Mouse (Mus musculus): Measurements from ENCODE around the gene Syt17. TPM values are rescaled to one million over a fixed set of nuclear protein-coding genes. Genes with fewer than 3 reads are reported as not detected.

Syt17 gene
- 5.5 TPM in 2 replicates for polyA plus RNA-seq (2016; fragmentation: Nextera tagmentation; extraction: Ambion mirVana)

GRCm38 (mm10) chr7:118448134-118448967 is at the start of gene Syt17:
Gene Syt17, minus strand, starts transcription at chr7:118448222.
- Histone ChIP-seq H3K36me3 (no peaks in the 10 kb centered on the region), H3K27me3 (peaks cover 24% of the 10 kb centered on the region), H3K9ac (replicated peaks) (peak within 1 kb of the TSS; percentile 55), H3K4me3 (peak within 1 kb of the TSS; percentile 59), H3K4me1 (peaks cover 21% of the 10 kb centered on the region), H3K4me2 (replicated peaks) (peak within 1 kb of the TSS; percentile 71), H3K9me3 (no peaks in the 10 kb centered on the region), H3K27ac (replicated peaks) (no peak within 1 kb of the TSS)
- peak; percentile 57 for ATAC-seq (ENCODE audit: low FRiP score, low read depth)
- WGBS: under 1% methylated on average over 58 of the region's 58 CpGs

- Histone ChIP-seq H3K36me3 (no peaks in the 10 kb centered on the region), H3K4me3 (no peak overlapping the region), H3K27me3 (peaks cover 40% of the 10 kb centered on the region), H3K9ac (replicated peaks) (no peak overlapping the region), H3K9me3 (0 out of 2 replicates have a peak, but pooled peaks cover 5% of the 10 kb centered on the region), H3K4me1 (peaks cover 17% of the 10 kb centered on the region), H3K27ac (replicated peaks) (no peak overlapping the region), H3K4me2 (replicated peaks) (no peak overlapping the region)
- no peak for ATAC-seq (ENCODE audit: low FRiP score, low read depth)
- WGBS: 80% methylated on average over 4 of the region's 4 CpGs
Observed at GRCm38 (mm10) chr7:118494892-118495579, 47.0 kb upstream of the Syt17 start.

GRCm38 (mm10) chr7:118493892-118494291 is 45.9 kb upstream of the Syt17 start:
- no peaks in the 10 kb centered on the region for H3K36me3 ChIP-seq

GRCm38 (mm10) chr7:118491431-118492147 is 43.6 kb upstream of the Syt17 start, which contains the start of gene Itpripl2:
Gene Itpripl2, minus strand, starts transcription at chr7:118491975.
- Histone ChIP-seq H3K4me2 (replicated peaks) (peak within 1 kb of the TSS; percentile 74), H3K36me3 (no peaks in the 10 kb centered on the region), H3K27me3 (peaks cover 64% of the 10 kb centered on the region), H3K4me3 (peak within 1 kb of the TSS; percentile 60), H3K27ac (replicated peaks) (no peak within 1 kb of the TSS), H3K9ac (replicated peaks) (peak within 1 kb of the TSS; percentile 61), H3K4me1 (peaks cover 24% of the 10 kb centered on the region), H3K9me3 (no peaks in the 10 kb centered on the region)
- under 1% methylated on average over 55 of the region's 55 CpGs for WGBS
- peak; percentile 88 for ATAC-seq (ENCODE audit: low FRiP score, low read depth)

More at GRCm38 (mm10) chr7:118493892-118494291, 45.9 kb upstream of the Syt17 start:
- Histone ChIP-seq H3K27ac (replicated peaks) (no peak overlapping the region), H3K27me3 (peaks cover 51% of the 10 kb centered on the region), H3K4me1 (peaks cover 19% of the 10 kb centered on the region), H3K4me3 (no peak overlapping the region), H3K9ac (replicated peaks) (no peak overlapping the region), H3K4me2 (replicated peaks) (no peak overlapping the region), H3K9me3 (0 out of 2 replicates have a peak, but pooled peaks cover 5% of the 10 kb centered on the region)
- 94% methylated on average over 9 of the region's 9 CpGs for WGBS
- no peak for ATAC-seq (ENCODE audit: low FRiP score, low read depth)

- Histone ChIP-seq H3K27me3 (peaks cover 64% of the 10 kb centered on the region), H3K9me3 (no peaks in the 10 kb centered on the region)
- ATAC-seq (ENCODE audit: low FRiP score, low read depth): no peak; the same call in 1 of the 2 replicates
Observed at GRCm38 (mm10) chr7:118490666-118491430, 42.8 kb upstream of the Syt17 start.

GRCm38 (mm10) chr7:118489706-118490665 is 42.0 kb upstream of the Syt17 start:
- 13% methylated on average over 55 of the region's 57 CpGs for WGBS
- Histone ChIP-seq H3K36me3 (no peaks in the 10 kb centered on the region), H3K4me2 (replicated peaks) (peak overlapping the region; percentile 74), H3K9me3 (no peaks in the 10 kb centered on the region), H3K27me3 (peaks cover 60% of the 10 kb centered on the region), H3K4me1 (peaks cover 24% of the 10 kb centered on the region), H3K4me3 (peak overlapping the region; percentile 60; the same call in 1 of the 2 replicates), H3K9ac (replicated peaks) (no peak overlapping the region), H3K27ac (replicated peaks) (no peak overlapping the region)
- ATAC-seq (ENCODE audit: low FRiP score, low read depth): no peak

More at GRCm38 (mm10) chr7:118490666-118491430, 42.8 kb upstream of the Syt17 start:
- WGBS: 3% methylated on average over 67 of the region's 67 CpGs
- Histone ChIP-seq H3K36me3 (no peaks in the 10 kb centered on the region), H3K4me2 (replicated peaks) (peak overlapping the region; percentile 74), H3K4me3 (peak overlapping the region; percentile 60), H3K27ac (replicated peaks) (no peak overlapping the region), H3K4me1 (peaks cover 24% of the 10 kb centered on the region), H3K9ac (replicated peaks) (peak overlapping the region; percentile 61)

GRCm38 (mm10) chr7:118488060-118488664 is 40.1 kb upstream of the Syt17 start:
- Histone ChIP-seq H3K36me3 (no peaks in the 10 kb centered on the region), H3K27ac (replicated peaks) (no peak overlapping the region), H3K9me3 (no peaks in the 10 kb centered on the region), H3K9ac (replicated peaks) (no peak overlapping the region), H3K4me2 (replicated peaks) (no peak overlapping the region), H3K4me1 (peaks cover 24% of the 10 kb centered on the region), H3K4me3 (no peak overlapping the region), H3K27me3 (peaks cover 55% of the 10 kb centered on the region)
- WGBS: 26% methylated on average over 8 of the region's 8 CpGs
- no peak for ATAC-seq (ENCODE audit: low FRiP score, low read depth)

GRCm38 (mm10) chr7:118486917-118487316 is 38.9 kb upstream of the Syt17 start:
- peaks cover 42% of the 10 kb centered on the region for H3K27me3 ChIP-seq
- no peak for ATAC-seq (ENCODE audit: low FRiP score, low read depth)
- H3K4me2 ChIP-seq (replicated peaks): no peak overlapping the region
- WGBS: 62% methylated on average over 5 of the region's 5 CpGs
- H3K27ac ChIP-seq (replicated peaks): no peak overlapping the region
- no peak overlapping the region for H3K9ac ChIP-seq (replicated peaks)
- H3K4me1 ChIP-seq: peaks cover 24% of the 10 kb centered on the region
- H3K36me3 ChIP-seq: no peaks in the 10 kb centered on the region
- H3K4me3 ChIP-seq: no peak overlapping the region
- H3K9me3 ChIP-seq: no peaks in the 10 kb centered on the region

GRCm38 (mm10) chr7:118483996-118484395 is 36.0 kb upstream of the Syt17 start:
- no peak overlapping the region for H3K4me2 ChIP-seq (replicated peaks)
- no peaks in the 10 kb centered on the region for H3K36me3 ChIP-seq
- no peak overlapping the region for H3K9ac ChIP-seq (replicated peaks)
- 86% methylated on average over 1 of the region's 1 CpGs for WGBS
- H3K4me3 ChIP-seq: no peak overlapping the region
- peaks cover 13% of the 10 kb centered on the region for H3K27me3 ChIP-seq
- no peak overlapping the region for H3K27ac ChIP-seq (replicated peaks)
- H3K4me1 ChIP-seq: peaks cover 5% of the 10 kb centered on the region; the same call in 1 of the 2 replicates
- ATAC-seq (ENCODE audit: low FRiP score, low read depth): no peak
- H3K9me3 ChIP-seq: no peaks in the 10 kb centered on the region

GRCm38 (mm10) chr7:118482001-118482400 is 34.0 kb upstream of the Syt17 start:
- 77% methylated on average over 2 of the region's 2 CpGs for WGBS
- H3K9ac ChIP-seq (replicated peaks): no peak overlapping the region

More at GRCm38 (mm10) chr7:118482001-118482400, 34.0 kb upstream of the Syt17 start:
- no peaks in the 10 kb centered on the region for H3K4me1 ChIP-seq
- H3K4me3 ChIP-seq: no peak overlapping the region
- H3K27me3 ChIP-seq: no peaks in the 10 kb centered on the region
- H3K9me3 ChIP-seq: no peaks in the 10 kb centered on the region
- ATAC-seq (ENCODE audit: low FRiP score, low read depth): no peak
- H3K36me3 ChIP-seq: no peaks in the 10 kb centered on the region
- H3K4me2 ChIP-seq (replicated peaks): no peak overlapping the region
- no peak overlapping the region for H3K27ac ChIP-seq (replicated peaks)

All from midbrain, embryonic 12.5 days (tissue).